Mouse (Mus musculus) ES-E14 (cell line): ENCODE measurements around the gene Orc4. TPM values are rescaled to one million over a fixed set of nuclear protein-coding genes. Genes with fewer than 3 reads are reported as not detected.

Experiments used
- DNase-seq: peaks from one replicate; pipeline ENCODE4 v3.0.0-alpha.2; 2013; ENCODE audit warnings: low read depth, low spot score
- H3K27ac ChIP-seq: 2 replicates; pipeline ENCODE4 v1.5.1; 2012; ENCODE audit warnings: low read depth, mild to moderate bottlenecking, low read length, moderate library complexity, mixed read lengths; ENCODE audit not compliant: poor library complexity, insufficient read depth, severe bottlenecking
- H3K36me3 ChIP-seq: 2 replicates; pipeline ENCODE4 v1.6.1; 2012; ENCODE audit warnings: mild to moderate bottlenecking, low read length, moderate library complexity, mixed read lengths; ENCODE audit not compliant: control insufficient read depth, poor library complexity, insufficient read depth, severe bottlenecking
- H3K4me1 ChIP-seq, 2 experiments: fragments of 150-350 bp in 1 of 2; sonication (generic) in 1 of 2; 2 replicates each; pipeline ENCODE4 v1.6.1; 2012; ENCODE audit warnings: low read length in 2 of 2, mild to moderate bottlenecking in 1 of 2, mixed read lengths in 1 of 2; ENCODE audit not compliant: control insufficient read depth in 2 of 2, insufficient read depth in 2 of 2, poor library complexity in 1 of 2
- H3K4me3 ChIP-seq, 2 experiments: fragments of 150-350 bp in 1 of 2; sonication (generic) in 1 of 2; 2 replicates each; pipeline ENCODE4 v1.5.1; 2012; ENCODE audit warnings: low read length in 2 of 2, low read depth in 1 of 2, mild to moderate bottlenecking in 1 of 2, mixed read lengths in 1 of 2; ENCODE audit not compliant: insufficient read depth in 1 of 2, poor library complexity in 1 of 2, severe bottlenecking in 1 of 2
- H3K9ac ChIP-seq: 2 replicates; pipeline ENCODE4 v1.6.1; 2012; ENCODE audit warnings: low read depth, mild to moderate bottlenecking, low read length, mixed read lengths; ENCODE audit not compliant: poor library complexity, insufficient read depth, severe bottlenecking
- H3K9me3 ChIP-seq: fragments of 150-350 bp; sonication (generic); 2 replicates; pipeline ENCODE4 v1.6.1; 2012; ENCODE audit warnings: low read depth, mild to moderate bottlenecking, low read length; ENCODE audit not compliant: control insufficient read depth, insufficient read depth
- CHD2 ChIP-seq: IDR thresholded peaks from 2 replicates; pipeline ENCODE4 v1.6.1; 2014; ENCODE audit warnings: mild to moderate bottlenecking, low read depth, low read length, inconsistent platforms
- HCFC1 ChIP-seq: IDR thresholded peaks from 2 replicates; pipeline ENCODE4 v1.6.1; 2012; ENCODE audit warnings: low read length, inconsistent platforms, borderline replicate concordance; ENCODE audit not compliant: insufficient read depth
- MAFK ChIP-seq: IDR thresholded peaks from 2 replicates; pipeline ENCODE4 v1.6.1; 2014; ENCODE audit warnings: mild to moderate bottlenecking, low read depth, low read length, inconsistent platforms; ENCODE audit not compliant: insufficient read depth
- ZC3H11A ChIP-seq: IDR thresholded peaks from 2 replicates; pipeline ENCODE4 v1.6.1; 2012; ENCODE audit warnings: low read depth, mild to moderate bottlenecking, inconsistent platforms, low read length, borderline replicate concordance
- ZNF384 ChIP-seq: IDR thresholded peaks from 2 replicates; pipeline ENCODE4 v1.6.1; 2012; ENCODE audit warnings: low read depth, low read length, inconsistent platforms
- in situ Hi-C, 2 experiments: fragments of 600-800 bp; cut with MboI; formaldehyde crosslinking; loops; one replicate each; pipeline ENCODE4 v1.15.1; 2025; ENCODE audit warnings: low sequenced_read_pairs in 2 of 2, inconsistent platforms in 1 of 2; ENCODE audit not compliant: unreplicated experiment in 2 of 2
- total RNA-seq: library from RNA; depleted of rRNA; stranded (reverse); fragments of 300-350 nt; gene quantifications from 2 replicates; pipeline ENCODE4 v1.2.3, GENCODE M21; 2012

Orc4 gene
- total RNA-seq, 1 experiment = 55.9 TPM

- peak overlapping the region; percentile 70 for H3K27ac ChIP-seq
- TF ChIP-seq CHD2 (no peak), MAFK (no peak), HCFC1 (no peak), ZC3H11A (no peak), ZNF384 (no peak)
- DNase-seq = peak; percentile 30
- no peaks in the 10 kb centered on the region for H3K36me3 ChIP-seq
- peak overlapping the region; percentile 95 for H3K9ac ChIP-seq
- H3K4me3 ChIP-seq = peak overlapping the region; percentile 94 to 98
- no peaks in the 10 kb centered on the region for H3K9me3 ChIP-seq
- in situ Hi-C loops = no loop called here
- H3K4me1 ChIP-seq = peaks cover 0 to 3% of the 10 kb centered on the region in 2 experiments; a peak in 1 of 4 replicates
Measured at GRCm38 (mm10) chr2:48949743-48950251, 280 bp downstream of the Orc4 start.

GRCm38 (mm10) chr2:48948841-48949584 is 1.1 kb downstream of the Orc4 start, which contains the start of gene Mbd5:
Gene Mbd5, plus strand, starts transcription at chr2:48949508.
- TF ChIP-seq HCFC1 (peak; percentile 69; the same call in 1 of the 2 replicates), MAFK (no peak), CHD2 (peak; percentile 55; the same call in 1 of the 2 replicates), ZNF384 (no peak), ZC3H11A (no peak)
- DNase-seq = peak; percentile 98
- peak within 1 kb of the TSS; percentile 97 for H3K9ac ChIP-seq
- in situ Hi-C loops = no loop called here
- peaks cover 0 to 3% of the 10 kb centered on the region in 2 experiments; a peak in 1 of 4 replicates for H3K4me1 ChIP-seq
- no peaks in the 10 kb centered on the region for H3K36me3 ChIP-seq
- H3K4me3 ChIP-seq = peak within 1 kb of the TSS; percentile 96 to 98
- H3K27ac ChIP-seq = peak within 1 kb of the TSS; percentile 70
- no peaks in the 10 kb centered on the region for H3K9me3 ChIP-seq

- in situ Hi-C loops = no loop called here
- Histone ChIP-seq H3K4me1 (peaks cover 0 to 3% of the 10 kb centered on the region in 2 experiments; a peak in 1 of 4 replicates), H3K4me3 (peak overlapping the region; percentile 21 to 96; a peak in 3 of 4 replicates), H3K9me3 (no peaks in the 10 kb centered on the region), H3K36me3 (no peaks in the 10 kb centered on the region), H3K9ac (no peak overlapping the region), H3K27ac (no peak overlapping the region)
- TF ChIP-seq ZNF384 = no peak
- TF ChIP-seq CHD2 = no peak
- no peak for TF ChIP-seq HCFC1
- TF ChIP-seq ZC3H11A = no peak
- no peak for DNase-seq
Measured at GRCm38 (mm10) chr2:48947761-48948160, 2.3 kb downstream of the Orc4 start.

- TF ChIP-seq ZNF384 (no peak), CHD2 (no peak), MAFK (no peak), HCFC1 (no peak), ZC3H11A (no peak)
- DNase-seq = no peak
- H3K4me1 ChIP-seq = no peaks in the 10 kb centered on the region
- H3K27ac ChIP-seq = no peak overlapping the region
- no peak overlapping the region for H3K9ac ChIP-seq
- no peak overlapping the region for H3K4me3 ChIP-seq
- no peaks in the 10 kb centered on the region for H3K9me3 ChIP-seq
- H3K36me3 ChIP-seq = peaks cover 3% of the 10 kb centered on the region; the same call in 1 of the 2 replicates
- in situ Hi-C loops = no loop called here
Measured at GRCm38 (mm10) chr2:48935058-48935457, 15.0 kb downstream of the Orc4 start.
